Mouse (Mus musculus) small intestine, adult 2 months (tissue): ENCODE data around the gene Htr5b. TPM values are rescaled to one million over a fixed set of nuclear protein-coding genes. Genes with fewer than 3 reads are reported as not detected.

Experiments
- H3K27ac ChIP-seq: fragments of 200-500 bp; 2 replicates; pipeline ENCODE4 v1.5.1; 2012; ENCODE audit warnings: low read depth, low read length, control low read depth, inconsistent platforms; ENCODE audit not compliant: insufficient read depth
- H3K27me3 ChIP-seq: fragments of 200-500 bp; 2 replicates; pipeline ENCODE4 v1.6.1; 2012; ENCODE audit warnings: mild to moderate bottlenecking, moderate library complexity, low read length, inconsistent platforms; ENCODE audit not compliant: control insufficient read depth, insufficient read depth
- H3K36me3 ChIP-seq: fragments of 200-500 bp; 2 replicates; pipeline ENCODE4 v1.6.1; 2012; ENCODE audit warnings: mild to moderate bottlenecking, low read length, control low read depth, inconsistent platforms; ENCODE audit not compliant: control insufficient read depth, insufficient read depth
- H3K4me1 ChIP-seq: fragments of 200-500 bp; 2 replicates; pipeline ENCODE4 v1.6.1; 2012; ENCODE audit warnings: low read length, inconsistent platforms, mixed read lengths; ENCODE audit not compliant: control insufficient read depth, insufficient read depth, insufficient read length
- H3K4me3 ChIP-seq: fragments of 200-500 bp; 2 replicates; pipeline ENCODE4 v1.5.1; 2012; ENCODE audit warnings: low read depth, mild to moderate bottlenecking, control low read depth, inconsistent platforms, low read length, moderate library complexity
- CTCF ChIP-seq: fragments of 200-500 bp; IDR thresholded peaks from 2 replicates; pipeline ENCODE4 v1.5.1; 2012; ENCODE audit warnings: low read depth, mild to moderate bottlenecking, control low read depth, inconsistent platforms, low read length, moderate library complexity, mixed read lengths; ENCODE audit not compliant: insufficient replicate concordance, insufficient read length; ENCODE audit errors: extremely low read depth
- POLR2A ChIP-seq: fragments of 200-500 bp; IDR thresholded peaks from 2 replicates; pipeline ENCODE4 v1.6.1; 2012; ENCODE audit warnings: low read depth, mild to moderate bottlenecking, control low read depth, inconsistent platforms, low read length, moderate library complexity
- WGBS: fragments of 180-500 bp; shearing (Covaris S2); methylation state at CpG from one replicate; pipeline ENCODE4 v1.1.7; 2018; 5-methylcytosine and 5-hydroxymethylcytosine counted together
- polyA plus RNA-seq: library from polyadenylated mRNA; depleted of rRNA; stranded (reverse); fragments of >200 nt; gene quantifications from 2 replicates; pipeline ENCODE4 v1.2.3, GENCODE M21; 2012; rRNA removed

The Htr5b gene
- polyA plus RNA-seq, 1 experiment, result not detected

- Histone ChIP-seq H3K4me3 (no peak overlapping the region), H3K36me3 (peaks cover 16% of the 10 kb centered on the region), H3K27me3 (no peaks in the 10 kb centered on the region), H3K27ac (no peak overlapping the region), H3K4me1 (peaks cover 17% of the 10 kb centered on the region; the same call in 1 of the 2 replicates)
- 37% methylated on average over 2 of the region's 2 CpGs for WGBS
- TF ChIP-seq POLR2A (no peak), CTCF (no peak)
Observed at GRCm38 (mm10) chr1:121468271-121468670, 60.0 kb downstream of the Htr5b start.

- TF ChIP-seq CTCF, result no peak
- no peak for TF ChIP-seq POLR2A
- no peaks in the 10 kb centered on the region for H3K27me3 ChIP-seq
- H3K27ac ChIP-seq, result no peak overlapping the region
- 80% methylated on average over 3 of the region's 3 CpGs for WGBS
- H3K4me3 ChIP-seq, result no peak overlapping the region
- peaks cover 18% of the 10 kb centered on the region for H3K36me3 ChIP-seq
- H3K4me1 ChIP-seq, result peaks cover 29% of the 10 kb centered on the region
Observed at GRCm38 (mm10) chr1:121466276-121466675, 62.0 kb downstream of the Htr5b start.

- H3K27ac ChIP-seq, result peak overlapping the region; percentile 100
- H3K36me3 ChIP-seq, result peaks cover 12% of the 10 kb centered on the region
- no peak overlapping the region for H3K4me3 ChIP-seq
- TF ChIP-seq POLR2A, result no peak
- TF ChIP-seq CTCF, result no peak
- peaks cover 22% of the 10 kb centered on the region for H3K4me1 ChIP-seq
- H3K27me3 ChIP-seq, result no peaks in the 10 kb centered on the region
- 24% methylated on average over 7 of the region's 7 CpGs for WGBS
Observed at GRCm38 (mm10) chr1:121463806-121464205, 64.5 kb downstream of the Htr5b start.

GRCm38 (mm10) chr1:121462643-121463042 is 65.6 kb downstream of the Htr5b start:
- Histone ChIP-seq H3K27me3 (no peaks in the 10 kb centered on the region), H3K27ac (peak overlapping the region; percentile 91), H3K4me1 (peaks cover 24% of the 10 kb centered on the region), H3K36me3 (peaks cover 14% of the 10 kb centered on the region), H3K4me3 (no peak overlapping the region)
- no peak for TF ChIP-seq CTCF
- TF ChIP-seq POLR2A, result no peak
- WGBS, result 63% methylated on average over 1 of the region's 1 CpGs

GRCm38 (mm10) chr1:121461895-121462294 is 66.4 kb downstream of the Htr5b start:
- Histone ChIP-seq H3K4me1 (peaks cover 24% of the 10 kb centered on the region), H3K36me3 (peaks cover 9% of the 10 kb centered on the region), H3K4me3 (no peak overlapping the region), H3K27ac (peak overlapping the region; percentile 91), H3K27me3 (no peaks in the 10 kb centered on the region)
- TF ChIP-seq POLR2A (no peak), CTCF (no peak)
- WGBS, result 84% methylated on average over 7 of the region's 7 CpGs

- no peak overlapping the region for H3K27ac ChIP-seq
- TF ChIP-seq CTCF, result peak; percentile 39; the same call in 1 of the 2 replicates
- no peak for TF ChIP-seq POLR2A
- no peaks in the 10 kb centered on the region for H3K27me3 ChIP-seq
- H3K4me3 ChIP-seq, result no peak overlapping the region
- peaks cover 9% of the 10 kb centered on the region for H3K36me3 ChIP-seq
- WGBS, result 86% methylated on average over 6 of the region's 6 CpGs
- H3K4me1 ChIP-seq, result peaks cover 20% of the 10 kb centered on the region
Observed at GRCm38 (mm10) chr1:121460077-121460476, 68.2 kb downstream of the Htr5b start.

Other genes with a start within 250 kb of the Htr5b start
- gene Insig2, start 195.9 kb downstream of the Htr5b start, polyA plus RNA-seq, result 11.2 and 26.9 TPM in 2 replicates
- gene Ccdc93, start 97.4 kb downstream of the Htr5b start, polyA plus RNA-seq, result 2.9 and 5.4 TPM in 2 replicates
- 4.1 and 10.1 TPM in 2 replicates for gene Ddx18, start 39.5 kb upstream of the Htr5b start, polyA plus RNA-seq